In genomic region chr5:118327961-118328712, GRCm38 (mm10) we compare ENCODE assay signal across 8 mouse cellular contexts.
DNase-seq lines count a peak whose midpoint lies in the region; ATAC-seq and TF ChIP-seq lines count a peak whose summit lies in the region.

No protein-coding gene starts in this region.

- H3K4me3 ChIP-seq in kidney, postnatal 0 days (replicated peaks; ENCODE audit: low read depth, low read length) = peak overlapping the region; percentile 11; the same call in 1 of the 2 replicates
- no peak overlapping the region for H3K4me3 ChIP-seq in midbrain, embryonic 11.5 days (ENCODE audit: low read depth, low read length)

- no peak for ATAC-seq in kidney, postnatal 0 days (replicated peaks; ENCODE audit: low FRiP score, low read depth)
- no peak for ATAC-seq in midbrain, embryonic 11.5 days (ENCODE audit: low FRiP score)

- peak overlapping the region; percentile 53 for H3K4me2 ChIP-seq in kidney, postnatal 0 days (ENCODE audit: low read length)
- peak overlapping the region; percentile 29 for H3K4me2 ChIP-seq in midbrain, embryonic 11.5 days

- 4% methylated on average over 28 of the region's 28 CpGs for WGBS in kidney, postnatal 0 days
- 5% methylated on average over 28 of the region's 28 CpGs for WGBS in midbrain, embryonic 11.5 days

- intact Hi-C loops in gastrocnemius, postnatal 14 days (cut with DNase I; ENCODE audit: low total_unique reads) = loop anchor here (5.0 kb wide), 1 partner anchor 61 kb away; no protein-coding TSS in a partner anchor
- intact Hi-C loops in left cerebral cortex, postnatal 10 days (cut with DNase I) = loop anchor here (5.0 kb wide), 2 partner anchors 41 to 56 kb away; no protein-coding TSS in a partner anchor

- peak; percentile 40 for DNase-seq in ovary, adult 18-20 months (ENCODE audit: low spot score)
- no peak for DNase-seq in ovary, postnatal 14 days (ENCODE audit: low spot score)
- peak; percentile 38 for DNase-seq in gastrocnemius, postnatal 14 days
- peak; percentile 89 for DNase-seq in kidney, postnatal 0 days (ENCODE audit: low spot score)
- peak; percentile 92 for DNase-seq in midbrain, embryonic 11.5 days (ENCODE audit: low spot score, missing footprints)
- no peak for DNase-seq in left cerebral cortex, postnatal 10 days (ENCODE audit: extremely low spot score in 1 of 2, low spot score in 2 of 2)
- DNase-seq in urinary bladder, postnatal 10 days (ENCODE audit: low spot score) = no peak
- no peak for DNase-seq in urinary bladder, postnatal 25 days (ENCODE audit: low spot score)

- no peak overlapping the region for H3K27ac ChIP-seq in kidney, postnatal 0 days
- H3K27ac ChIP-seq in midbrain, embryonic 11.5 days (ENCODE audit: low read depth, low read length) = no peak overlapping the region

- no peak overlapping the region for H3K9ac ChIP-seq in kidney, postnatal 0 days (ENCODE audit: low read depth, low read length)
- no peak overlapping the region for H3K9ac ChIP-seq in midbrain, embryonic 11.5 days (ENCODE audit: low read length)

- H3K4me1 ChIP-seq in kidney, postnatal 0 days (replicated peaks; ENCODE audit: insufficient read depth, low read length) = 0 out of 2 replicates have a peak, but pooled peaks cover 7% of the 10 kb centered on the region
- peaks cover 11% of the 10 kb centered on the region for H3K4me1 ChIP-seq in midbrain, embryonic 11.5 days (ENCODE audit: control insufficient read depth, insufficient read depth, low read length)

- H3K9me3 ChIP-seq in kidney, postnatal 0 days (replicated peaks; ENCODE audit: low read length) = no peaks in the 10 kb centered on the region
- H3K9me3 ChIP-seq in midbrain, embryonic 11.5 days (ENCODE audit: control insufficient read depth, low read length) = no peaks in the 10 kb centered on the region

- peaks cover 5% of the 10 kb centered on the region; the same call in 1 of the 2 replicates for H3K27me3 ChIP-seq in kidney, postnatal 0 days (ENCODE audit: insufficient read depth, low read length)
- H3K27me3 ChIP-seq in midbrain, embryonic 11.5 days (ENCODE audit: control insufficient read depth, insufficient read depth, low read length) = peaks cover 3% of the 10 kb centered on the region

- H3K36me3 ChIP-seq in kidney, postnatal 0 days (ENCODE audit: insufficient read depth, low read length) = no peaks in the 10 kb centered on the region
- H3K36me3 ChIP-seq in midbrain, embryonic 11.5 days (ENCODE audit: control insufficient read depth, insufficient read depth, low read length) = no peaks in the 10 kb centered on the region

- TF ChIP-seq CTCF in kidney, postnatal 0 days (IDR thresholded peaks at IDR 0.05; ENCODE audit: low read depth) = no peak

Comparison
In these comparisons a context has a peak if more than half of its experiments do, and no peak if none do; other contexts are left out.
1. DNase-seq: peak in ovary, adult 18-20 months (single experiment), gastrocnemius, postnatal 14 days (single experiment), kidney, postnatal 0 days (single experiment) and midbrain, embryonic 11.5 days (single experiment); none in ovary, postnatal 14 days (single experiment), left cerebral cortex, postnatal 10 days (0 of 2), urinary bladder, postnatal 10 days (single experiment) and urinary bladder, postnatal 25 days (single experiment).